Mouse (Mus musculus): ENCODE results near the gene Abcb7.

GRCm38 (mm10) chrX:104452433-104452832 lies 38.8 kb upstream of the Abcb7 start:
- TF ChIP-seq CTCF (IDR thresholded peaks at IDR 0.05; ENCODE audit: insufficient read depth, low read length) (no peak), POLR2A (IDR thresholded peaks at IDR 0.05; ENCODE audit: borderline replicate concordance, extremely low read depth, low read depth, low read length) (no peak)

Measured in lung, adult 2 months (tissue).